In genomic region chr6:108827336-108827920, GRCm38 (mm10) we compare ENCODE assay signal across 8 mouse cellular contexts. TPM values are rescaled to one million over a fixed set of nuclear protein-coding genes. Genes with fewer than 3 reads are reported as not detected.
DNase-seq lines count a peak whose midpoint lies in the region; ATAC-seq and TF ChIP-seq lines count a peak whose summit lies in the region.

No protein-coding gene starts in this region.

- H3K4me1 ChIP-seq in erythroblast, embryonic 14.5 days (ENCODE audit: control insufficient read depth), result peaks cover 28% of the 10 kb centered on the region
- peaks cover 16% of the 10 kb centered on the region for H3K4me1 ChIP-seq in forebrain, embryonic 15.5 days
- H3K4me1 ChIP-seq in liver, embryonic 14.5 days (replicated peaks; ENCODE audit: control insufficient read depth in 2 of 2, insufficient read depth in 2 of 2, low read length in 1 of 2), result peaks cover 3 to 31% of the 10 kb centered on the region in 2 experiments

- 0 out of 2 replicates have a peak overlapping the region, but pooled peaks have one; percentile 90 for H3K4me2 ChIP-seq in forebrain, embryonic 15.5 days (replicated peaks)
- peak overlapping the region; percentile 91 for H3K4me2 ChIP-seq in liver, embryonic 14.5 days (ENCODE audit: low read depth)

- peak; percentile 72 for DNase-seq in A20 (ENCODE audit: low read depth, low spot score)
- no peak for DNase-seq in liver, embryonic 14.5 days (ENCODE audit: low read depth in 3 of 3, low spot score in 3 of 3)
- DNase-seq in urinary bladder, adult 2 months (ENCODE audit: low spot score), result no peak
- DNase-seq in cerebellum, adult 11 months, result no peak

- TF ChIP-seq CTCF in liver, embryonic 14.5 days (IDR thresholded peaks at IDR 0.05; ENCODE audit: low read depth), result no peak

- no peak for TF ChIP-seq EP300 in liver, embryonic 14.5 days (IDR thresholded peaks at IDR 0.05; ENCODE audit: low read depth)

- H3K4me3 ChIP-seq in erythroblast, embryonic 14.5 days (replicated peaks), result peak overlapping the region; percentile 86
- H3K4me3 ChIP-seq in forebrain, embryonic 15.5 days, result 0 out of 2 replicates have a peak overlapping the region, but pooled peaks have one; percentile 74
- H3K4me3 ChIP-seq in liver, embryonic 14.5 days (ENCODE audit: insufficient read depth in 1 of 2, low read depth in 2 of 2, low read length in 2 of 2), result peak overlapping the region in 1 of 2 experiments; percentile 81; a peak in 2 of 4 replicates

- no peak overlapping the region for H3K9ac ChIP-seq in forebrain, embryonic 15.5 days (replicated peaks)
- H3K9ac ChIP-seq in liver, embryonic 14.5 days (replicated peaks), result no peak overlapping the region

- H3K9me3 ChIP-seq in erythroblast, embryonic 14.5 days (ENCODE audit: control insufficient read depth, low read length), result no peaks in the 10 kb centered on the region
- H3K9me3 ChIP-seq in forebrain, embryonic 15.5 days, result no peaks in the 10 kb centered on the region
- no peaks in the 10 kb centered on the region for H3K9me3 ChIP-seq in liver, embryonic 14.5 days (ENCODE audit: control insufficient read depth, low read length)

- no peak for ATAC-seq in erythroblast, adult 5-6 weeks (replicated peaks; ENCODE audit: low FRiP score, poor library complexity, severe bottlenecking)
- ATAC-seq in forebrain, embryonic 15.5 days (replicated peaks), result no peak
- no peak for ATAC-seq in liver, embryonic 14.5 days (ENCODE audit: insufficient read depth)
- ATAC-seq in CD4-positive, CD25-positive, alpha-beta regulatory T cell, adult 4 months, result no peak

- peaks cover 20% of the 10 kb centered on the region for H3K36me3 ChIP-seq in erythroblast, embryonic 14.5 days (ENCODE audit: control insufficient read depth)
- peaks cover 10% of the 10 kb centered on the region for H3K36me3 ChIP-seq in forebrain, embryonic 15.5 days
- H3K36me3 ChIP-seq in liver, embryonic 14.5 days (replicated peaks; ENCODE audit: control insufficient read depth, insufficient read depth, low read depth), result peaks cover 4% of the 10 kb centered on the region; the same call in 1 of the 2 replicates

- 15% methylated on average over 5 of the region's 5 CpGs for WGBS in forebrain, embryonic 15.5 days
- WGBS in liver, embryonic 14.5 days (ENCODE audit: insufficient replicate concordance), result 29% methylated on average over 5 of the region's 5 CpGs

- no peak overlapping the region for H3K27ac ChIP-seq in forebrain, embryonic 15.5 days (replicated peaks)
- no peak overlapping the region for H3K27ac ChIP-seq in liver, embryonic 14.5 days

- H3K27me3 ChIP-seq in erythroblast, embryonic 14.5 days (ENCODE audit: control insufficient read depth), result no peaks in the 10 kb centered on the region
- no peaks in the 10 kb centered on the region for H3K27me3 ChIP-seq in forebrain, embryonic 15.5 days
- H3K27me3 ChIP-seq in liver, embryonic 14.5 days (ENCODE audit: control insufficient read depth, insufficient read depth, low read length), result no peaks in the 10 kb centered on the region

RNA-seq across cellular contexts. Expression of gene Edem1, which starts 1.0 kb away (rescaled TPM):
- 0.10 and 0.15 TPM in 2 replicates for polyA plus RNA-seq in erythroblast, embryonic 14.5 days (2012)
- total RNA-seq in erythroblast, adult 5-6 weeks (2015; ENCODE audit: low replicate concordance), result 16.7 and 21.7 TPM in 2 replicates
- 19.3 and 25.6 TPM in 2 replicates for total RNA-seq in erythroblast, adult 5-6 weeks (2017; ENCODE audit: low replicate concordance)
- 6.9 and 8.3 TPM in 2 replicates for polyA plus RNA-seq in forebrain, embryonic 15.5 days (2015; fragmentation: Nextera tagmentation; extraction: Ambion mirVana)
- 7.2 and 9.6 TPM in 2 replicates for polyA plus RNA-seq in liver, embryonic 14.5 days (2012; rRNA removed)
- 19.1 and 22.4 TPM in 2 replicates for polyA plus RNA-seq in liver, embryonic 14.5 days (2014; fragmentation: Nextera tagmentation; extraction: Ambion mirVana)
- 24.3 and 24.7 TPM in 2 replicates for polyA plus RNA-seq in urinary bladder, adult 2 months (2012; rRNA removed)
- 10 to 100 TPM; 37.2 to 45.8 TPM for polyA plus RNA-seq in CD4-positive, CD25-positive, alpha-beta regulatory T cell, adult 4 months (2017; shearing (Covaris generic))

RNA-seq across cellular contexts. Expression of gene Arl8b, which starts 44.5 kb away (rescaled TPM):
- 0.39 and 0.47 TPM in 2 replicates for polyA plus RNA-seq in erythroblast, embryonic 14.5 days (2012)
- 33.0 and 44.3 TPM in 2 replicates for total RNA-seq in erythroblast, adult 5-6 weeks (2015; ENCODE audit: low replicate concordance)
- 11.6 and 19.3 TPM in 2 replicates for total RNA-seq in erythroblast, adult 5-6 weeks (2017; ENCODE audit: low replicate concordance)
- 89.6 and 99.7 TPM in 2 replicates for polyA plus RNA-seq in forebrain, embryonic 15.5 days (2015; fragmentation: Nextera tagmentation; extraction: Ambion mirVana)
- 8.3 and 10.5 TPM in 2 replicates for polyA plus RNA-seq in liver, embryonic 14.5 days (2012; rRNA removed)
- 35.5 and 35.8 TPM in 2 replicates for polyA plus RNA-seq in liver, embryonic 14.5 days (2014; fragmentation: Nextera tagmentation; extraction: Ambion mirVana)
- 37.9 and 53.0 TPM in 2 replicates for polyA plus RNA-seq in urinary bladder, adult 2 months (2012; rRNA removed)
- 10 to 100 TPM; 36.0 to 36.2 TPM for polyA plus RNA-seq in CD4-positive, CD25-positive, alpha-beta regulatory T cell, adult 4 months (2017; shearing (Covaris generic))
